Mouse (Mus musculus): ENCODE measurements around the gene Parl.

- no peak for TF ChIP-seq CTCF (IDR thresholded peaks at IDR 0.05; ENCODE audit: low read depth, low read length)
- TF ChIP-seq POLR2A (IDR thresholded peaks at IDR 0.05; ENCODE audit: extremely low read depth, insufficient read depth, low read length): no peak
Measured at GRCm38 (mm10) chr16:20257926-20258325, 44.3 kb downstream of the Parl start.
